Comparison of ENCODE assay signal across 22 mouse cellular contexts in the genomic region with DNA sequence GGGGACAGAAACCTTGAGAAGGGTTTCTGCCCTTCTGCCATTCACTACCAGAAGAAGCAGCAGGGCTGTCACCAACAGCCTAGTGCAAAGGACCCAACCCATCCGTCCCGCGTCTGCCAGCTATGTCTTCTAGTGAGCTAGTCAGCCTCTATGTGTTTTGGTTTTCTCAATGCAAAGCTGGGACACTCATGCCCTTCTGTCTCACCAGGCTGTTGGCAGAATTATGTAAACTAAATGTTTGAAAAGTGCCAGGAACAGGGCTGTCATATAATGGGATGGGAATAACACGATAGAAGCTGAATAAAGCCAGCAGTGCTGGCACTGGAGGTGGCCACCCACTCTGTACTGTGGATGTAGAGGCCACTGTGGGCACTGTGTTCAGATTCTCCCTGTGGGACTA. TPM values are rescaled to one million over a fixed set of nuclear protein-coding genes. Genes with fewer than 3 reads are reported as not detected.
A peak's percentile ranks its signal among the peaks of the same experiment; 100 is the strongest.
DNase-seq lines count a peak whose midpoint lies in the region; ATAC-seq lines count a peak whose summit lies in the region.
"Had no signal": no experiment of that assay in that cellular context is flagged by ENCODE, and none has a peak within 500 bp of the region (broad histone marks: within the 10 kb centered on the region; RNA-seq: fewer than 3 reads in every experiment).

No protein-coding gene starts in this region.

- H3K9me3 ChIP-seq in forebrain, embryonic 13.5 days (replicated peaks), result no peaks in the 10 kb centered on the region
- H3K9me3 ChIP-seq in forebrain, embryonic 11.5 days (ENCODE audit: control insufficient read depth, low read length), result no peaks in the 10 kb centered on the region
- H3K9me3 ChIP-seq: embryonic facial prominence, embryonic 15.5 days; limb, embryonic 15.5 days; midbrain, embryonic 12.5 days had no signal

- H3K4me3 ChIP-seq in forebrain, embryonic 13.5 days, result no peak overlapping the region
- no peak overlapping the region for H3K4me3 ChIP-seq in forebrain, embryonic 11.5 days (ENCODE audit: low read depth, low read length)
- H3K4me3 ChIP-seq: embryonic facial prominence, embryonic 15.5 days; limb, embryonic 15.5 days; midbrain, embryonic 12.5 days had no signal

- no peak overlapping the region for H3K4me2 ChIP-seq in forebrain, embryonic 13.5 days
- H3K4me2 ChIP-seq in forebrain, embryonic 11.5 days (ENCODE audit: low read depth, low read length, severe bottlenecking), result no peak overlapping the region
- H3K4me2 ChIP-seq: embryonic facial prominence, embryonic 15.5 days; heart, embryonic 11.5 days; limb, embryonic 15.5 days; lung, embryonic 14.5 days; midbrain, embryonic 12.5 days had no signal

- H3K4me1 ChIP-seq in forebrain, embryonic 13.5 days, result peaks cover 26% of the 10 kb centered on the region; the same call in 1 of the 2 replicates
- H3K4me1 ChIP-seq in forebrain, embryonic 11.5 days (replicated peaks; ENCODE audit: control insufficient read depth, insufficient read depth, low read length), result no peaks in the 10 kb centered on the region
- H3K4me1 ChIP-seq: embryonic facial prominence, embryonic 15.5 days; limb, embryonic 15.5 days; midbrain, embryonic 12.5 days had no signal

- WGBS in forebrain, embryonic 13.5 days, result 80% methylated on average over 4 of the region's 4 CpGs
- 89% methylated on average over 4 of the region's 4 CpGs for WGBS in forebrain, embryonic 11.5 days

- no peak for DNase-seq in forebrain, embryonic 11.5 days (ENCODE audit: low spot score)
- peak; percentile 22 for DNase-seq in layer of hippocampus, adult 11-12 months (ENCODE audit: low spot score)
- no peak for DNase-seq in layer of hippocampus, postnatal 10 days (ENCODE audit: low spot score in 2 of 2)
- peak; percentile 37 for DNase-seq in layer of hippocampus, adult 9-10 months (ENCODE audit: low spot score)
- no peak for DNase-seq in adrenal gland, adult (ENCODE audit: inconsistent age in 2 of 2, low spot score in 1 of 2)
- DNase-seq in cerebellum, adult 9-11 months, result no peak
- DNase-seq: adrenal gland, postnatal 25 days; lung, embryonic 14.5 days; thymus, adult 18-20 months; thymus, postnatal 36 days had no signal

- H3K9ac ChIP-seq in forebrain, embryonic 13.5 days, result no peak overlapping the region
- H3K9ac ChIP-seq in forebrain, embryonic 11.5 days (ENCODE audit: low read length), result no peak overlapping the region
- H3K9ac ChIP-seq: embryonic facial prominence, embryonic 15.5 days; limb, embryonic 15.5 days; liver, embryonic 14.5 days; lung, embryonic 14.5 days; midbrain, embryonic 12.5 days had no signal

- H3K36me3 ChIP-seq in forebrain, embryonic 13.5 days (ENCODE audit: poor library complexity, severe bottlenecking), result no peaks in the 10 kb centered on the region
- H3K36me3 ChIP-seq in forebrain, embryonic 11.5 days (ENCODE audit: control insufficient read depth, insufficient read depth, low read length), result no peaks in the 10 kb centered on the region
- H3K36me3 ChIP-seq: midbrain, embryonic 12.5 days had no signal

- H3K27me3 ChIP-seq in forebrain, embryonic 13.5 days, result no peaks in the 10 kb centered on the region
- no peaks in the 10 kb centered on the region for H3K27me3 ChIP-seq in forebrain, embryonic 11.5 days (ENCODE audit: control insufficient read depth, insufficient read depth, low read length)
- H3K27me3 ChIP-seq: embryonic facial prominence, embryonic 15.5 days; limb, embryonic 15.5 days; midbrain, embryonic 12.5 days had no signal

- peak; percentile 46; the same call in 1 of the 2 replicates for ATAC-seq in forebrain, embryonic 13.5 days
- no peak for ATAC-seq in forebrain, embryonic 11.5 days (replicated peaks; ENCODE audit: low FRiP score)

- H3K27ac ChIP-seq in forebrain, embryonic 13.5 days, result no peak overlapping the region
- no peak overlapping the region for H3K27ac ChIP-seq in forebrain, embryonic 11.5 days (ENCODE audit: low read depth, low read length)
- H3K27ac ChIP-seq: embryonic facial prominence, embryonic 15.5 days; kidney, postnatal 0 days; limb, embryonic 15.5 days; liver, embryonic 14.5 days; midbrain, embryonic 12.5 days had no signal

RNA-seq across cellular contexts. Expression of a gene that starts 35.8 kb away (rescaled TPM):
- 1.4 and 2.2 TPM in 2 replicates for polyA plus RNA-seq in forebrain, embryonic 13.5 days (2015; fragmentation: Nextera tagmentation; extraction: Ambion mirVana)
- 0.69 and 1.1 TPM in 2 replicates for polyA plus RNA-seq in forebrain, embryonic 11.5 days (2014; fragmentation: Nextera tagmentation; extraction: Ambion mirVana)
- total RNA-seq in layer of hippocampus, postnatal 10 days (2021), result 10 to 100 TPM; 18.6 to 21.1 TPM
- total RNA-seq: gastrocnemius, adult 18-20 months; megakaryocyte, adult 5-6 weeks; monocyte, adult 5-6 weeks; neutrophil, adult 5-6 weeks had no signal
- polyA plus RNA-seq: heart, embryonic 11.5 days; heart, postnatal 0 days had no signal

Comparison
In these comparisons a context has a peak if more than half of its experiments do, and no peak if none do; other contexts are left out.
1. DNase-seq: peak in layer of hippocampus, adult 11-12 months (single experiment) and layer of hippocampus, adult 9-10 months (single experiment); none in forebrain, embryonic 11.5 days (single experiment), layer of hippocampus, postnatal 10 days (0 of 2), adrenal gland, adult (0 of 2) and cerebellum, adult 9-11 months (single experiment).